Mouse (Mus musculus): ENCODE data around the gene Bbx.
A peak's percentile ranks its signal among the peaks of the same experiment; 100 is the strongest.

The Bbx gene

DNA sequence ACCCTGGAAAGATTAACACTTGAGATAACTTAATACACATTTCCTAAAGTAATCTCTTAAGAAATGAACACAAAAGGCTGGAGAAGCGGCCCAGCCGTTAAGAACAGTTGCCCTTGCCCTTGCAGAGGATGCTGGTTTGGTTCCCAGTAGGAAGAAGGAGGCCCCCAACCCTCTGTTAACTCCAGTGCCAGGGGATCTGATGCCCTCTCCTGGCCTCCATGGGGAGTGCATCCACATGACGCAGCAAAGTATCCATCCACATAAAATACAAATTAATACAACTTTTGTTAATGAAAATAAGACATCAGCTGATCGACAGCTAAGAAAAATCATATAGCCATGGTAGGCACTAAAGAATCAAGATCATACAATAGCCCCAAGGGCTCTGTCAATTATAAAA, 33.6 kb downstream of the Bbx start:
- ATAC-seq (ENCODE audit: low TSS enrichment), result no peak

DNA sequence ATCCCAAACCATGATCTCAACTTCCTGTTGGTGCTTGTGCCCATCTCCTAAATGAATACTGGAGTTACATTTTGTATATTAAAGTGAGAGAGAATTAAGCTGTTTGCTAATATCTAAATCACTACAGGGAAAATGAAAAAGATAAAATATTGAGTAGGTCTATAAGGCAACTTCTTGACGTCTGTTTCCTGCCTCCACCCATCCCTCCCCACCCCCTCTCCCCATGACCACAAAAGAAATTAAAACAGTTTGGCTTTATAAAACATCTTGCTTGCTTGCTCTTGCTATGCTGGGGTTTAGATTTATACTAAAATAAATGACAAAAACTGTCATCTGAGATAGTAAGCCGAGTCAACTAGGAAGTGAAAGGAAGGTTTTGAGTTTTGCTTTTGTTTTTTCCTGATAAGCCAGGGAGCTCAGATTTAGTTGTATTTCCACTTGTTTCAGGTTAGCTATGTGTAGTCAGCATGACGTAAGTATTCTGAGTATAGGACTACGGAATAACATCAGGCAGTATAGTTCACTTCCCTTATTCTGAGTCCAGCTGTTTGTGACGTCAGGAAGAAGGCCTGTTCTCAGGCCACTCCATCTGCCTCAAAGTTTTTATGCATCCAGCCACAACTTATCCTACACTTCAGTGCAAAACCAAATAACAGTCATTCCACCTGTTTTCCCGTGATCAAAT, 36.1 kb downstream of the Bbx start:
- ATAC-seq (ENCODE audit: low TSS enrichment), result no peak

DNA sequence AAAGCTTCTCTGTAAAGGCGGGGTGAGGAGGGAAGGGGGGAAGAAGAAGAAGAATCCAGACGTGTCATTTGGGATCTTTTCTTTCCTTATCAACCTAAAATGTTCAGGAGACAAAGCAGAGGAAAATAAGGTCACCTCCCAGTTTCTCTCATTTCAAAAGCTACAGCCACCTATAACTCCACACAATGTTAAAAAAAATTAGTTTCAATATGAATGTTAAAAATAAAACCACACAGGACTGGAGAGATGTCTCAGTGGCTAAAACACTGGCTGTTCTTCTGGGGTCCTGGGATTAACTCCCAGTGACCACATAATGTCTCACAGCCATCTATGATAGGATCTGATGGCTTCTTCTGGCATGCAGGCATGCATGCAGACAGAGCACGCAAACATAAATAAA, 43.7 kb downstream of the Bbx start:
- ATAC-seq (ENCODE audit: low TSS enrichment), result no peak

DNA sequence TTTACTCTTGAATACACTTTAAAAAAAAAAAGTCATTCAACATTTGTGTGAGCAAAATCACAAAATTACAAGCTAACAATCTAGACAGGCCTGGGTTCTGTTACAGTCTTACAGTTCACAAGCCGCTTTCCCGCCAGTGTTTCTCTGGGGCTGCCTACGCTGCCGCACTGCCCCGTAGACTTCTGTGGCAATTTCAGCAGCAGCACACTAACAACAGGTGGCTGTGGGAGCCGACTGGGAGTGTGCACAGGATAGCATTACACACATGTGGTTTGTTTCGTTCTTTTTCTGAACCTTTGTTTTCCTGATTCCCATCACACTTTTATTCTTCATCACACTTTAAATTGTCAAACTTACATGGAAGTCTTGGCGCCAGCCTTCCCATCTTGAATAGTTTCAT, 48.6 kb downstream of the Bbx start:
- ATAC-seq (ENCODE audit: low TSS enrichment), result no peak

DNA sequence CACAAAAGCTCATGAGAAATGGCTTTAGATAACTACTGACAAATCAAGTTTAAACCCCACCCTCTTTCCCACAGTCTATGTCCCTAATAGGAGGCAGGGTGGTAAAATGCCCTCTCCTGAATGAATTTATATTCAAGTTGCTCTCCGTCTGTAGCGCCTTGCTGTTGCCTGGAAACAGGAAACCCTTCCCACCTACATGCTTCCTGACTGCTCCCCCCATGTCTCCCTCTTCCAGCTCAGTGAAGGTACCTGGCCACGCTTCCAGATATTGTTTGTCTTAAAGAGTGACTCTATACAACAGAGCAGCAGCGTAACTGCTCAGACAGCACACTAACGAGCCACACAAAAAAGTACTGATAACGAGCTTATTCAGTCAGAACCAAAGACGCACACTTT, 50.8 kb downstream of the Bbx start:
- ATAC-seq (ENCODE audit: low TSS enrichment), result peak; percentile 84

DNA sequence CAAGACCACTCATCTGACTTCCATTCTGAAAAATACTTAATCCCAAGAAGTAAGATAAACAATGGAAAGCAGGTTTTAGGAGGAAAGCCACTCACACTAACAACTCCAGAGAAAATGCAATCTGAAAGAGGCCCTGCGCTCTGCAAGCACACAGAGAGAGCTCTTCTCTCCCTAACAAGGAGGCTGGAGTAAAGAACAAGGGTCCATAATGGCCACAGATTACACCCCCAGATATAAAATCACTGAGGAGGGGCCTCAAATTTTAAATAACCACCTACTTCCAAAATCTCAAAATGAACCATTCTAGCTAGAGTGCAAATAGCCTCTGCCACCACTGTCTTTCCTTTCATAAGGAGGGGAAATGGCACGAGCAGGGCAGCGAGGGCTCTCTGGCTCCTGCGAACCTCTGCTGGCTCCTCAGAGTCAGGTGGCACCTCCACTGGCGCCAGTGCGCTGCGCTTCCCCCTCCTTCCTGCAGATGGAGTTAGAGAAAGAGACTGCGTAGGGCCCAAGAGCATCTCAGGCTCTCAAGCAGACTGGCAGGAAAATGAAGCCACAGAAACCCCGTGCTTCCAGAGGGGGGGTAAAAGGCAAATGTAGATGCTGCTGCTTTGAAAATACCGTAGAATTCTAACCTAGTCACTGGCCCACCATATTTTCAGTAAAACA, 51.4 kb downstream of the Bbx start:
- peak; percentile 99 for ATAC-seq (ENCODE audit: low TSS enrichment)

DNA sequence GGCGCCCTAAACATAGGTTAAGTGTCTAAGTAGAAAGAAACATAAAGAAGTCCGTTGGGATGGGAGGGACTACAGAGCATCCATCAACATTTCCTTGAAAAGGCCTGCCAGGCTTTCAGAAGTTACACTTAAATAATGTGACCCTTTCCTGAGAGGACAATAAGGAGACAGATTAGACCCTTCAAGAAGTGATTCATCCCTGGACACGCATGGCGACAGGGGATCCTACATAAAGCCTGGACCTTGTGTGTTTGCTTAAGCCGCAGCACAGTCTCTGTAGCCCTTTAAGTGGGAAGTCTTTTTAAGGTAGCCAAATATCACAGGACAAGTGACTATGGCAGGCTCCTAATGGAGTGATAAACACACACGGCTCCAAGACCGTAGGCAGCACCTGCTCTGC, 52.0 kb downstream of the Bbx start:
- no peak for ATAC-seq (ENCODE audit: low TSS enrichment)

DNA sequence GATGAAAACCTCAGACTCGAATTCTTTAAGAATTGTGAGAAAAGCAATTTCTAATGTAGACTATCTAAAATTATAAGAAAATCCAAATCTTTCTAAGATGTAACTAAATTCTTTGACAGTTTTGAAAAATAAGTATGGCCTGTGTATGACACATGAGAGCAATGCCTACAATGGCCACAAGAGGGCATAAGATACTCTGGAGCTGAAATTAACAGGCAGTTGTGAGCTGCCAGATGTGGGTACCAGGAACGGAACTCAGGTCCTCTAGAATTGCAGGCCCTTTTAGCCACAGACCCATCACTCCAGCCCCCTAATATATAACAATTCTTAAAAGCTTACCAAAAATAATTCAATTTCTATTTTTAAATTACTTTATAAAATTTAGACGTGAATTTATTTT, 57.6 kb downstream of the Bbx start:
- ATAC-seq (ENCODE audit: low TSS enrichment), result no peak

DNA sequence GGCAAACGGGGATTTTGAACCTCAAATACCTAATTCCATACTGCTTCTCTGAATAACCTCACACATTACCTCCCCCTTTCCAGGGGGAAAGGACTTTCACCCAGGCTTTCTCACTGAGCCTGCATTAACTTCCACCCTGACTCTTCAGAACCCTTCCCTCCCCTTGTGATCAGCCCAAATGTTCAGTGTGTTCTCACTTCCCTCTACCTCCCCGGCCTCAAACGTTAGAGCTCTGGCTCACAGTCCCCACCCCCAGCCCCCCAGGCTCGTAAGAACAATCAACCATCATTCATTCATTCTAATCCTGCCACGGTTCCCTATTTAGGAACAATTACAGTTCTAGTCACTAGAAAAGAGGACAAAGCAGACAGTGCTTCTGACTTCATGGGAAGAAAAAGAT, 58.5 kb downstream of the Bbx start:
- ATAC-seq (ENCODE audit: low TSS enrichment), result peak; percentile 20; the same call in 1 of the 2 replicates

DNA sequence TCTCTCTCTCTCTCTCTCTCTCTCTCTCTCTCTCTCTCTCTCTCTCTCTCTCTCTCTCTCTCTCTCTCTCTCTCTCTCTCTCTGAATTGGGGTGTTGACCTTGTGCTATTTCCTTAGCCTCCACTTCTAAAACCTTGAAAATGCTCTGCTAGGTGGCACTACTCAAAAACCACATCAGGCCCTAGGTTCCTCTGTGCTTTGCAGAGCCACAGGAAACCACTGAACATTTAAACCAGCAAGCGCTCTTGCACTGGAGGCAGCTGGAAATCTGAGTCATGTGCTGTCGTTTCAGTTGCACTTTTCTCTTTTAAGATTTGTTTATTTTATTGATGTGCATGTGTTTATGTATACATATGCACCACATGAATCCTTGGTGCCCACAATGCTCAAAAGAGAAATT, 59.6 kb downstream of the Bbx start:
- no peak for ATAC-seq (ENCODE audit: low TSS enrichment)

DNA sequence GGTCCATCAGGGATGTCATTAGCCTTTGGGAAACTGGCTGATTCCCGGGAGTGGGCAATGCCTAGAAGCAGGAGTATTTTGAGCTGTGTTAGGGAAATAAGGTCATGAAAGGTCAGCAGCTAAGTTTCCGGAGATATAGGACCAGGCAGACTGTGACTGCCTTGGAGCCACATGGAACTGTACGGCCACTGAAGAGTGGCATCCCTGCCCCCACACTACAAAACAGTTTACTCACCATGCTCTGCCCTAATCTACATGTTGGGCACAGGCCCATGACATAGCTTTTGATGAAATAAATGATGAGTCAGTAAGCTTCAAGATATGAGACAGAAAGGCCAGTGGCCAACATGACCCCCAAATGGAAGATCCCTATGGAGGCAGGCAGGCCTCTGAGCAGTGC, 60.7 kb downstream of the Bbx start:
- no peak for ATAC-seq (ENCODE audit: low TSS enrichment)

DNA sequence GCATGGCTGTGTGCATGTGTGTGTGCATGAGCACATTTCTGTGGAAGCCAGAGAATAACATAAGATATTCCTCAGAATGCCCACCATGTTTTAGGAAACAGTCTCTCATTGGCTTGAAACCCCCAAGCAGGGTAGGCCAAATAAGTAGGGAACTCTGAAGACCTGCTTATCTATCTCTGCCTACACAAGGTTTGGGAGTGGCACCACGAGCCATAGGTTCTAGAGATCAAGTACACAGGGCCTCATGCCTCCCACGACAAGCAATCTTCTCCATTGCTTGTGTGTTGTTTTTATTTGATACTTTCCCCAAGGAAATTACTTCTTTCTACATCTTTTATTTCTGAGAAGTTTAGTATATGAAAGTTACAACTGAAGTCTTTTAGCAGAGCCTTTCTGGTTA, 61.8 kb downstream of the Bbx start:
- no peak for ATAC-seq (ENCODE audit: low TSS enrichment)

DNA sequence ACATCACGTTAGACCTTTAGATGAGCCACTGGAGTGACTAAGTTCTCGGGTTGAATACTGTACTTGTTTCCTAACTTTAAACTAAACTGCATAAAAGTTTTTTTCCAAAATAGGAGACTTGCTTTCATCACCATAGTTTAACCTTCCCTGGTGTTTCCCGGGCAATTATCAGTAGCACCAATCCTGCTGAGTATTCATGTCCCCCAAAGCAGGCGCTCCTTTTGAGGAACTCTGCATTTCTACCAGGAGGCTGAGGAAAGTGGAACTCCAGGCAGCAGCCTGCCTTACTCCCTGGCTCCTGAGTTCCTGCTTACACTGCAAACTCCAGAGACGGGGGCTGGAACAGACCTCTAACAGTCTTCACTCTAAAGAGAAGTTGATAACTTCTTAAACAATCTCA, 65.6 kb downstream of the Bbx start:
- ATAC-seq (ENCODE audit: low TSS enrichment), result no peak

DNA sequence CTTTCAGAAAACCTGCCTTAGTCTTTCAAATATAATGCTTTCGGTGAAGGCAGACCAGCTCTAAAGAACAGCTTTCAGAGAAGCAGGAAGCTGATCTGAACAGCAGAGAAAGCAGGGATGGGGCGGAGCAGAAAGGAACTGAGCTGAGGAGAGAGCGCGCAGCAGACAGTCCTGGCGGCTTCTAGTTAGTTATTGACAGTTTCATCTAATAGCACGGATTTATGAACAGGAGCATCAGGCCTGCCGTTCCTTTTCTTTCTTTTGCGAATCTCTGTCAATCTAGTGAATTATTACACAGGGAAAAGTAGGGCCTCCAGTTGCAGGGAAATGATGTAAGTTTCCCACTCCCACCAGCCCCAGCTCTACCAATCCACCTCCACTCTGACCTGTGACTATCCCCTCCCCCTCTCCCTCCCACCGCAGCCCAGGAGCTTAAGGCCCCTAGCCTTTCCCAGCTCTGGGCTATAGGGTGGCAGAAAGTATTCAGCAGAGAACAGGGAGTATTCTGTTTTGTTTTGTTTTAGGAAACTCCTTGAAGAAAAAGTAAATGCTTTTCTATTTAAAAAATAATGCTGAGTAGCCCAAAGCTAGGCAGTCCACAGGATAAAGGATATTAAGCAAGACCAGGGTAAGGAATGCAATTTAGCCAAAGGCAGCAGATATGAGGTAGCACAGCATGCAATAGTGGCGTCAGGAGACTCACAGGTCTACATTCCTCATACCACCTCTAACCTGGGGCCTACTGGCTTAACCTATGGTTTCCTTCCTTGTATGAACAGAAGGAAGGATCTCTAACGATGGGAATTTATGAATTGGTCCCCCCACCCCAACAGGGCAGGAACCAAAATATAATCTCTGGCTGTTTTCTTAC, 67.8 kb downstream of the Bbx start:
- ATAC-seq (ENCODE audit: low TSS enrichment), result peak; percentile 95

DNA sequence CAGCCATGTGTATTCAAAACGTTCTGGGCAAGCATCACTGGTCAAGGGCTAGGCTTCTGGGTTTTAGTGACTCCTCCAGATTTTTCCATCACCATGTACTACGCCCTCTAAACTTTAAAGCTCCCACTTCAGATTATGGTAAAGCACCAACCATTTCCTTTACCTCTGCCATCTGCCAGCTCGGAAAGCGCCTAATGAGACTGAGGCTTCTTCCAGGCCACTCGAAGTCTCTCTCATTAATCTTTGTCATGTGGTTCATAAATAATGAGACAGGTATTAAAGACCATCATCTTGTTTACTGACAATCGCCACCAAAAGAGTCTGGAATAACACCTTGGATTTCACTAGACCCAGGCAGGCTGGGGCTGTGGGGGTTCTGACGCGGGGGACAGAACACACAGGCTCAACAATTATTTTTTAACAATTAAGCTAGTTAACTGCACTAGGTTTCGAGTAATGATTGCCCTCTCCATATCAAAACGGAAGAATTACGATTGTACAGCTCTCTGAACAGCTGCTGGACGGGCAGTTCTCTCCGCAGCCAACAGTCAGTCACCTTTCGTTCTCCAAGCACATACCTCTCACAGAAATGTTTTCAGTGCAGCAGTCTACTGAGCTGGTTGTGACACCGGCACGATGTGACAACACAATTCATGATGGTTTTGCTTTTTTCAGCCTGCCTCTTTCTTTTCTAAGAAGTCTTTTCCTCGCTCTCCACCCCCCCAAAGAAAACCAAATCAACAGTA, 68.6 kb downstream of the Bbx start:
- ATAC-seq (ENCODE audit: low TSS enrichment), result peak; percentile 83

DNA sequence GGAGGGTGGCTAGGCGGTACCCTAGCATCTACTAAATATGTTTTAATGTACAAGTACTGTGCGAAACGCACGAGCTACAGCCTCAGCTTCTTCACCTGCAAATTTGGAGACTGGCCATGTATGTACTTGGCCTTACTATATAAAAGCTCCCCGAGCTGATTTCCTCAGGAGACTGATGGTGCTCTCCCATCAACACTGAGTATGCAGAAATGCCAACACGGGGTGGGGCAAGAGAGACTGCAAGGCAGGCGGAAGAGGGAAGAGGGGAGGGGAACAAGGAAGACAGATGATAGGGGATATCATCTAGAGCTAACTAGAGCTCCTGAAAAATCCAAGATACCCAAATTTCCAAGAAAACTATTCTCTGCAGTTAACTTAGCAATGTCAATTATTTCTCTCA, 71.6 kb downstream of the Bbx start:
- ATAC-seq (ENCODE audit: low TSS enrichment), result no peak

DNA sequence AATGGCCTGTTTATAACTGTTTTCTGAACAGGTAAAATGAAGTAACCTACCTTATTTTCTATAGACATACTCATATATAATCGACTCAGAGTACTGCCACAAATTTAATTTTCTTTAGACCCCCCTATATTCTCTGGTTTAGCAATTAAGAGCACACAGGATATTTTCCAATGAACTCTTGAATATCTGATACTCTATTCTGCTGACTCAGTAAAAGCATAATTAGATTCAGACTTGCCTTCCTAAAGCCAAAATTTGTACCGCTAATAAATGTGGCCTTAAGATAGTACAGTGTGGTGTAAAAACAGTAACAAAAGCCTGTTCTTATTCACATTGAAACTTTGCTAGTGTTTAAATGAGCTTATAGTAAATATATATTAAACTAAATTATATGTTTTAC, 102.5 kb downstream of the Bbx start:
- ATAC-seq (ENCODE audit: low TSS enrichment), result no peak

DNA sequence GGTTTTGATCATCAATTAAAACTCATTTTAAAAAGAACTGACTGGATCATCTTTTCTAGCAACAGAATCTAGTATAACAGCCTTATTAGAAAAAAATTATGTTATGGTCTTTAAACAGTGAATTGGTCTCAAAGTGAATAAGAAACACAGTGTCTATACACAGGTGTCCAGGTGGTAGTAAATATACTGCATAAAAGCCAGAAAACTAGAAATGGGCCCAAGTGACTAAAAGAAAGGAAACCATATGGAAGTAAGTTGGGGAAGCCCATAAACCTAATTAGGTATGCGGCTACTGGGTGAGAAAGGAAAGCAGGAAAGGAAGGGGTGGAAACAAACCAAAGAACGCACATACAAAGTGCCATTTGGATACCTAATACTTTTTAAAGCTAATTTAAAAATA, 107.4 kb downstream of the Bbx start:
- no peak for ATAC-seq (ENCODE audit: low TSS enrichment)

DNA sequence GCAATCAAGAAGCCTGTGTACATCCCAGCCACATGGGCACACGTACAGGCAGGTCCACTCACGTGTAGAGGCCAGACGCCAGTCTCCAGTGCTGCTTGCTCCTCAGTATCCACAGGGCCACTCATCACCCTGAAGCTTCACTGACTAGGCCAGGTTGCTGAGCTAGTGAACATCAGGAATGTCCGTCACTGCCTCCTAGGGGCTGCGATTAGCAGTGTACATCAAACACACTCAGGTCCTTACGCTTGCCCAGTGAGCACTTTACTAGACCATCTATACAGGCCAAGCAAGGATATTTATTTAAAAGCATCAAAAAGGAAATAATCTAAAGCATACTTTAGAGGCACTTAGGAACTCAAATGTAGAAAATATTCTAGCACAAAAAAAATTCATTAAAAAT, 107.9 kb downstream of the Bbx start:
- no peak for ATAC-seq (ENCODE audit: low TSS enrichment)

DNA sequence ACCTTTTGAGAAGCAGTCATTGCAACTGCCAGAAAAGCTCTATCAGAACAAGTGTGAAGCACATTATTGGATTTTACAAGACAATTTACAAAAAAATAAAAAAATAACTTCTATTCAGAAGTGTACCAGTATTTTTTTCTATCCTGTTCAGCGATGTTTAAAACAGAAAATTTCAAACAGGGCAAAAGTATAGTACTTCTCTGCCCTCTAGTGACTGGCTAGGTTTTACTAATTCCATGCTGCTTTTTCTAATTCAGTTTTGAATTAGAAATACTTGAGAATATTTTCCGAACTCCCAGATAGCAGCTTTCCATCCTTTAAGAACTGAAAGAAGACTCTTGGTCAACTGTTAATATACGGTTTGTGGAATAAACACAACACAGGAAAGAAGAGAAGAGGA, 110.8 kb downstream of the Bbx start:
- no peak for ATAC-seq (ENCODE audit: low TSS enrichment)

DNA sequence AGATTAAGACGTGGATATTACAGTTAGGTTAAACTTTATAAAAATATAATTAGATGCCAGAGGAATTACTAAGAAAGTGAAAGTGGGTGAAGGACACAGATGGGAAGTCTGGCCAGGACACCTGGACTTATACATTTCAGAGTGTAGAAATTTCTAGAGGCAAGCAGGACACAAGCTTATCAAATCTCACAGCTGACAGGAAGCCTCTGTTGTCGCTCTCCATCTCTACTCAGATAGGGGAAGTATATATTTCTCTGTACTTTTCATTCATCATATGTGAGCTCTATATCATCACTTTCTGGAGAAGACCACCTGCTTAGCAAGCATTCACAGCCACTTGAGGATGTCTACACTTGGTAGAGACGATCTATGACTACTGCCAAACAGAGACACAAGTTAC, 113.9 kb downstream of the Bbx start:
- no peak for ATAC-seq (ENCODE audit: low TSS enrichment)

DNA sequence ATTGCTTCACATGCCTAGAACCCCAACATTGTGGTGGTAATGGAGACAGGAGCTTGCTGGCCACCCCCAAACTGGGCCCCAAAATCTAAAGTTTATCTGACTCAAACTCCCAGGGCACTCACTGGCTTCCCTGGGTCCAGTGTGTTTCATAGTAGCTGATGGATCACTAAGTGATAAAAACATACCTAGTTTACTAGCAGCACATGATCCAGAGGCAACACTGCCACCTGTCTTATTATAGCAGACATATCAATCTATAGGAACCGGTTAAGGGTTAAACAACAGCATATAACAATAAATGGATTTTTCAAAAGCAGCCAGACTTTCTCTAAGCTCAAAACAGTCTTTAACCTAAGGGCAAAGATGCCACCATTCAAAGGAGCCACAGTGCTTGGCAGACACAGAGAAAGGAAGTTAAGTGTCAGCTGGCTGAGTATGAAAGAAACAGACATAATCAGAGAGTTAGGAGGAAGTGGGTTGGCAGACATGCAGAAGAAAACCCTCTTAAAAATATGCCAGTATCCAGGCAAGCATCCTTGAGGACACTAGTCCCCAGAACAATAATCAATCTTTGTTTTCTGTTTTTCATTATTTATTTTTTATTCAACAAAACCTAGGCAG, 116.7 kb downstream of the Bbx start:
- ATAC-seq (ENCODE audit: low TSS enrichment), result no peak

Data from frontal cortex, adult (tissue).